Mouse (Mus musculus): Measurements from ENCODE around the gene Rpa1. TPM values are rescaled to one million over a fixed set of nuclear protein-coding genes. Genes with fewer than 3 reads are reported as not detected.

Gene Rpa1
- polyA plus RNA-seq, 1 experiment, result 21.3 TPM

DNA sequence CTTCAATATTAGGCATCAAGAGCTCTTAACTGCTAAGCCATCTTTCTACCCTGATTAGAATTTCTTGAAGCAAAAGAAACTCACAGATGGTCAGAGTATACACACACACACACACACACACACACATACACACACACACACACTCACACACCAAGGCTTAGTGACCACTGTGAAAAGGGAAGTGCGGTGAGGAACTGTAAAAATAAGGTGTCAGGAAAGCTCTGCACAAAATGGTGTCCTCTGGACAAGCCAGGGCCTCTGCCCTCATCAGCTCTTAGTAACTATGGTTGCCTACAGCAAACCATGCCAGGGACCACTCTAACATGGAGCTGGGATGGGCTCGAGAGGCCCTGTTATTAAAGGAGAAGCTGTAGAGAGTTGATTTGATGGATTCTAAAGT is 23.7 kb downstream of the Rpa1 start:
- DNase-seq, result no peak
- Histone ChIP-seq H3K27ac (ENCODE audit: insufficient read depth, low read depth, low read length) (no peak overlapping the region), H3K4me3 (ENCODE audit: insufficient read depth, low read depth, low read length) (no peak overlapping the region), H3K4me1 (ENCODE audit: control insufficient read depth, insufficient read depth, low read length) (no peaks in the 10 kb centered on the region), H3K27me3 (replicated peaks; ENCODE audit: control insufficient read depth, insufficient read depth, low read length) (no peaks in the 10 kb centered on the region), H3K36me3 (ENCODE audit: control insufficient read depth, insufficient read depth, low read length) (no peaks in the 10 kb centered on the region)
- no peak for TF ChIP-seq POLR2A (IDR thresholded peaks at IDR 0.05; ENCODE audit: low read depth, low read length)
- WGBS, result 95% methylated on average over 2 of the region's 2 CpGs

DNA sequence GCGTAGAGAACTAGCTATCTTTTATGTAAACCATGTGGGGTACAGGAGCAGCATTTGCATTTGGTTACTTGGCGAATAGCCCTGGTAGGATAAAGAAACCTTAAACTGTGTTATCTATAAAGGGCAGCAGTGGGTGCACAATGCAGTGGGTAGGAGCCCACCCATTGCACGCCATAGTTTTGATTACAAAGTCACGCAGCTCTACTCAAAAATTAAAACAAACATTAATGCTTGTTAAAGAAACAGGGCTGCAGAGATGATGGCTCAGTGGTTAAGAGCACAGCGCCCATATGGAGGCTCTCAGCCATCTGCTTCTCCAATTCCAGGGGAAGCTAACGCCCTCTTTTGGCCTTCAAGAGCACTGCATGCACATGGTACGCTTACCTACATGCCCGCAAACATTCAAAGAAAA is 24.8 kb downstream of the Rpa1 start:
- Histone ChIP-seq H3K36me3 (ENCODE audit: control insufficient read depth, insufficient read depth, low read length) (no peaks in the 10 kb centered on the region), H3K4me3 (ENCODE audit: insufficient read depth, low read depth, low read length) (no peak overlapping the region), H3K27me3 (replicated peaks; ENCODE audit: control insufficient read depth, insufficient read depth, low read length) (no peaks in the 10 kb centered on the region), H3K4me1 (ENCODE audit: control insufficient read depth, insufficient read depth, low read length) (no peaks in the 10 kb centered on the region), H3K27ac (ENCODE audit: insufficient read depth, low read depth, low read length) (no peak overlapping the region)
- WGBS, result 88% methylated on average over 8 of the region's 8 CpGs
- DNase-seq, result no peak
- TF ChIP-seq CTCF (conservative IDR thresholded peaks at IDR 0.05; ENCODE audit: insufficient read depth, insufficient read length, low read depth, low read length), result no peak
- no peak for TF ChIP-seq POLR2A (IDR thresholded peaks at IDR 0.05; ENCODE audit: low read depth, low read length)

DNA sequence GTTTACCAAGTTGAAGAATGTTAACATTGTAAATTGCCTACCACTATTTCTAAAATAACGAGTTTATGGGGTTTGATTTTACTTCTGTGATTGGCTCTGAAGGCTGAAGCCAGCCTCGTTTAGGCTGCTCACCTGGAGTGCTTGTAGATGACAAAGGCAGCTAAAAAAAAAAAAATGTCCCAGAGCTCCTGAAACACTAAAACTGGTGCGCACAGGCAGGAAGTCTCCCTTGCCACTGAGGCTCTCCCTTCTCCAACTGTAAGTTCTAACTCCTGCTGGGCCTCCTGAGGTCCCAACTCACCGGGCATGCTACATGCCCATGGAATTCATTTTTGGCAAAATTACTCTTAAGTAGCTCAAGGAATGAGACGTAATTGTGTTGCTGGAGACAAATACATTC is 28.9 kb downstream of the Rpa1 start:
- 75% methylated on average over 5 of the region's 5 CpGs for WGBS
- Histone ChIP-seq H3K27me3 (replicated peaks; ENCODE audit: control insufficient read depth, insufficient read depth, low read length) (no peaks in the 10 kb centered on the region), H3K27ac (ENCODE audit: insufficient read depth, low read depth, low read length) (no peak overlapping the region), H3K4me3 (ENCODE audit: insufficient read depth, low read depth, low read length) (no peak overlapping the region), H3K4me1 (ENCODE audit: control insufficient read depth, insufficient read depth, low read length) (no peaks in the 10 kb centered on the region), H3K36me3 (ENCODE audit: control insufficient read depth, insufficient read depth, low read length) (no peaks in the 10 kb centered on the region; the same call in 1 of the 2 replicates)
- no peak for DNase-seq
- no peak for TF ChIP-seq CTCF (conservative IDR thresholded peaks at IDR 0.05; ENCODE audit: insufficient read depth, insufficient read length, low read depth, low read length)
- no peak for TF ChIP-seq POLR2A (IDR thresholded peaks at IDR 0.05; ENCODE audit: low read depth, low read length)

DNA sequence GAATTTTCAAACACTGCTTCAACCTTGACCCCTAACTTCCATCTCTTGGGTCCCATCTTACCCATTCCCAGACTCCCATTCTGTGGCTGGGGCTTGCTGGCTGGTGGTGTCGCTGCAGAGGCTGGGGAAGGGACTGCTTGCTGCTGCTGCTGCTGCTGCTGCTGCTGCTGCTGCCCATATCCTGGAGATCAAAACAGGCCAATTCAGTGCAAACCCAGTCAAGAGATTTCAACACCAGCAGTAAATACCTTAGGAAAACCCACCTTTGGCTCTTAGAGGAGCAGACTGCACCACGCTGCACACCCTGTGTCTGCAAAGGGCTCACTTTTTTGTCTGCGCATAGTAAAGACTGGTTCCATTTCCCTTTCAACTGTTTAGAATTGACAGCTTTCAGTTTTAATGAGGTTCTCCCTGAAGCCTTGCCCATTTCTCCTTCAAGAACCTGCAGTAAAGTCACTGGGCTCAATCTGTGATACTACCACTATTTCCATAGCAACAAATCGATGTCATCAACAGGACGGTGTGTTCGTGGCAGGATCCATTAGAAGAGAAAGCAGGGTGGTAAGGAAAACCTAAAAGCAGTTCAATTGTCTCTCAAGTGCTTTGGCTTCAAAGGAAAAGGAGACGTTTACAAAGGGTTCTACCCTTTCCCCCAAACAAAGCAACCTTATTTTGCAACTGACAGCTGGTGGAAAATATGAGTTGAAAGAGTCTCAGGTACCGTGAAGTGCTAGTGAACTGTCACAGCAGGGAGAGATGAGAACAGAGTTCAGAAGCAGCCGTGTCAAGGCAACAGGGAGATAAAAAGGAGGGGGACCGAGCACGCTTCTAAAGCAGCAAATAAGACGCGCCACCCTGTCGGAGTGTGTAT is 29.5 kb downstream of the Rpa1 start:
- no peaks in the 10 kb centered on the region for H3K27me3 ChIP-seq (replicated peaks; ENCODE audit: control insufficient read depth, insufficient read depth, low read length)
- H3K36me3 ChIP-seq (ENCODE audit: control insufficient read depth, insufficient read depth, low read length), result no peaks in the 10 kb centered on the region; the same call in 1 of the 2 replicates
- no peak overlapping the region for H3K27ac ChIP-seq (ENCODE audit: insufficient read depth, low read depth, low read length)
- WGBS, result 78% methylated on average over 14 of the region's 14 CpGs
- no peak for DNase-seq
- TF ChIP-seq CTCF (conservative IDR thresholded peaks at IDR 0.05; ENCODE audit: insufficient read depth, insufficient read length, low read depth, low read length) (no peak), POLR2A (IDR thresholded peaks at IDR 0.05; ENCODE audit: low read depth, low read length) (no peak)
- no peaks in the 10 kb centered on the region for H3K4me1 ChIP-seq (ENCODE audit: control insufficient read depth, insufficient read depth, low read length)
- H3K4me3 ChIP-seq (ENCODE audit: insufficient read depth, low read depth, low read length), result no peak overlapping the region

DNA sequence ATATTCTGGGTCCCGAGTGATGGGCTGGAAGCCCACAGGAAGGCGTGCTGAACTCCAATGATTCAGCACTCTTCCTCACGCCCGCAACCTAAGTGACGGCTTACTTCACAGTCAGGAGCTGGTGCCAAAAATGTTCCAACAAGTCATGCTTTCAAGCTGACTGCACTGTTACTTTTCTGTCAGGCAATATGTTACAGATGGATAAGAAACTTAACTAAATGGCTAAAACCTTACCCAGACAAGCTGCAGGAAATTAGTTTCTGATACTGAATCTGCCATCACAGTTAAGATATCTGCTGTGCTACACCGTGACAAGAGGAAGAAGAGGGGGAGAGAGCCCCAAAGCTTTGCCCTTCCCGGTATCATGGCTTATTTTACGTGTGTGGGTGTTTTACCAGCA is 34.3 kb downstream of the Rpa1 start:
- H3K36me3 ChIP-seq (ENCODE audit: control insufficient read depth, insufficient read depth, low read length), result no peaks in the 10 kb centered on the region; the same call in 1 of the 2 replicates

DNA sequence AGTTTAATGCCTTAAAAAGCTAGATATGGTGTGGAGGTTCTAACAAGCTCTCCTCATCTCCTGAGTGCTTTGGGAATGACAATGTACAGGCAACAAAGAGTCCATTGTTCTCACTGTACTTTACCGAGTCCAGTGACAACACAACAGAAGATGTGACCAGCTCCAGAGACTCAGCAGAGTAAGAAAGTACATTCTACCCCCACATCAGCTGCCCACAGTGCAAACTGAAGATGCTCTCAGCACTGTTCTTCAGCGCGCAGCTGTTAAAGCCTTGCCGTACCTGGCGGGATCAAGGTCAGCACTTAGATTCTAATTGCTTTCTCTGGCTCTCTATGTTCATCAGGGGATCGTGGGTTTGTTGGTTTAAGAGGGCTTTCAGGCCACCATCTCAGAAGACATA is 36.4 kb downstream of the Rpa1 start:
- 88% methylated on average over 6 of the region's 6 CpGs for WGBS
- TF ChIP-seq POLR2A (IDR thresholded peaks at IDR 0.05; ENCODE audit: low read depth, low read length) (no peak), CTCF (conservative IDR thresholded peaks at IDR 0.05; ENCODE audit: insufficient read depth, insufficient read length, low read depth, low read length) (no peak)

More for the DNA sequence above, 34.3 kb downstream of the Rpa1 start:
- Histone ChIP-seq H3K27ac (ENCODE audit: insufficient read depth, low read depth, low read length) (no peak overlapping the region), H3K4me1 (ENCODE audit: control insufficient read depth, insufficient read depth, low read length) (no peaks in the 10 kb centered on the region), H3K4me3 (ENCODE audit: insufficient read depth, low read depth, low read length) (no peak overlapping the region), H3K27me3 (replicated peaks; ENCODE audit: control insufficient read depth, insufficient read depth, low read length) (no peaks in the 10 kb centered on the region)
- TF ChIP-seq POLR2A (IDR thresholded peaks at IDR 0.05; ENCODE audit: low read depth, low read length) (no peak), CTCF (conservative IDR thresholded peaks at IDR 0.05; ENCODE audit: insufficient read depth, insufficient read length, low read depth, low read length) (no peak)
- WGBS, result 81% methylated on average over 8 of the region's 8 CpGs
- no peak for DNase-seq

DNA sequence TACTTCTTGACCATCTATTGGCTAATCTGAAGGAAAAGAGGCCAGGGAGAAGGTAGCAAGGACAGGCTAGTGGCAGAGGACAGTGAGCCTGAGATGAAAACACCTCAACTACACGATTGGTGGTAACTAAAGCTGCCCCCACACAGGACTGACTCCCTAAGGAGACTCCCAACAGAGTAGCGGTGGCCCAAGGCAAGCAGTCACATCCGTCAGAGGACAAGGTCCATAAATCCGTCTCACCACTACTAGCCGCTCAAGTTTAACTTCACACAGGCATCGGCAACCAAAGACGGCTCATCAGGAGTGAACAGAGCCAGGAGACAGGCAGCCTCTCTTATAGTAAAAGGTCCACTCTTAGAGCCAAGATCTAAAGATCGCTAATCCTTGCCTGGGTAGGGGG is 37.3 kb downstream of the Rpa1 start:
- Histone ChIP-seq H3K27me3 (replicated peaks; ENCODE audit: control insufficient read depth, insufficient read depth, low read length) (no peaks in the 10 kb centered on the region), H3K36me3 (ENCODE audit: control insufficient read depth, insufficient read depth, low read length) (no peaks in the 10 kb centered on the region; the same call in 1 of the 2 replicates), H3K27ac (ENCODE audit: insufficient read depth, low read depth, low read length) (no peak overlapping the region), H3K4me1 (ENCODE audit: control insufficient read depth, insufficient read depth, low read length) (no peaks in the 10 kb centered on the region), H3K4me3 (ENCODE audit: insufficient read depth, low read depth, low read length) (no peak overlapping the region)
- TF ChIP-seq CTCF (conservative IDR thresholded peaks at IDR 0.05; ENCODE audit: insufficient read depth, insufficient read length, low read depth, low read length) (no peak), POLR2A (IDR thresholded peaks at IDR 0.05; ENCODE audit: low read depth, low read length) (no peak)
- DNase-seq, result no peak
- WGBS, result 45% methylated on average over 8 of the region's 8 CpGs

More for the DNA sequence above, 36.4 kb downstream of the Rpa1 start:
- Histone ChIP-seq H3K4me1 (ENCODE audit: control insufficient read depth, insufficient read depth, low read length) (no peaks in the 10 kb centered on the region), H3K4me3 (ENCODE audit: insufficient read depth, low read depth, low read length) (no peak overlapping the region), H3K27me3 (replicated peaks; ENCODE audit: control insufficient read depth, insufficient read depth, low read length) (no peaks in the 10 kb centered on the region), H3K27ac (ENCODE audit: insufficient read depth, low read depth, low read length) (no peak overlapping the region), H3K36me3 (ENCODE audit: control insufficient read depth, insufficient read depth, low read length) (no peaks in the 10 kb centered on the region; the same call in 1 of the 2 replicates)
- no peak for DNase-seq

All from kidney, adult 2 months (tissue).